Mouse (Mus musculus): ENCODE data around the gene Esd. TPM values are rescaled to one million over a fixed set of nuclear protein-coding genes. Genes with fewer than 3 reads are reported as not detected.

Esd gene
- 365 and 370 TPM in 2 replicates for polyA plus RNA-seq (2014; fragmentation: Nextera tagmentation; extraction: Ambion mirVana)

DNA sequence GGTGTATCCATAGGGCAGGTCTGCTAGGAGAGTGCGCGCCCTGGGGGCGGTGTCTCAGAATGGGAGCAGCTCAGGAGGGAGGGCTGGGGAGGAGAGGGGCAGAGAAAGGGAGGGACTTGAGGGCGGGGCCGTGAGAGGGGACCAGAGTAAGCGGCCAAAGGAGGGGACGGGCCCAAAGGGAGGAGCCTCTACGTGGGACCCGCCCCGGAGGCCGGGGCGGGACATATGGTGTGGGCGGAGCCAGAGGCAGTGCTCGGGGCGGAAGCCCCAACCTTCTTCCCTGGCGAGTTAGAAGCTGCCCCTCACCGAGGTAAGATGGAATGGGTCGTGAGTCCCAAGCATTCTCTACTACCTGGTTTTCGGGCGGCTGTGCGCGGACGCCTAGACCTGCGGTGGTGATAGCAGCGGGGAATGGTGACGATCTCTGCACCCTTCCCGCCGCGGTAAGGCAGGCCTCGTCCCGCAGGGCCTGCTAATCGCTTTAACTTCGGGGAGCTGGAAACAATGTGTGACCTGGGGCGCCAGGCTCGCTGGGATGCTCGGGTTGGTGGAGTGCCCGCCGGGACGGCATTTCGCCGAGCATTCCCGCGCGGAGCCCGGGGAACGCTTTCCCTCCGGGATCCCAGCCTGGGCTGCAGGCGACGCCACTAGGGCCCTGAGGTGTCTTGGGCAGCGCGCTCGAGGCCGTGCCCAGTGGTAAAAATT is at the start of gene Esd:
TSS of gene Esd (plus strand) at position 219 of the 705 bp plus-strand sequence.
- Histone ChIP-seq H3K27ac (ENCODE audit: low read depth, low read length) (no peak within 1 kb of the TSS), H3K36me3 (ENCODE audit: control insufficient read depth, insufficient read depth, low read length) (no peaks in the 10 kb centered on the region), H3K4me2 (replicated peaks; ENCODE audit: low read depth, low read length) (peak within 1 kb of the TSS; percentile 57), H3K27me3 (ENCODE audit: control insufficient read depth, insufficient read depth, low read length) (no peaks in the 10 kb centered on the region), H3K4me3 (ENCODE audit: low read depth, low read length) (peak within 1 kb of the TSS; percentile 84), H3K9ac (ENCODE audit: low read depth, low read length) (peak within 1 kb of the TSS; percentile 79), H3K4me1 (replicated peaks; ENCODE audit: control insufficient read depth, insufficient read depth, low read length) (no peaks in the 10 kb centered on the region), H3K9me3 (ENCODE audit: control insufficient read depth, low read length) (no peaks in the 10 kb centered on the region)
- WGBS: under 1% methylated on average over 51 of the region's 53 CpGs
- peak; percentile 96 for DNase-seq (ENCODE audit: low spot score)
- ATAC-seq (ENCODE audit: low FRiP score): peak; percentile 99

DNA sequence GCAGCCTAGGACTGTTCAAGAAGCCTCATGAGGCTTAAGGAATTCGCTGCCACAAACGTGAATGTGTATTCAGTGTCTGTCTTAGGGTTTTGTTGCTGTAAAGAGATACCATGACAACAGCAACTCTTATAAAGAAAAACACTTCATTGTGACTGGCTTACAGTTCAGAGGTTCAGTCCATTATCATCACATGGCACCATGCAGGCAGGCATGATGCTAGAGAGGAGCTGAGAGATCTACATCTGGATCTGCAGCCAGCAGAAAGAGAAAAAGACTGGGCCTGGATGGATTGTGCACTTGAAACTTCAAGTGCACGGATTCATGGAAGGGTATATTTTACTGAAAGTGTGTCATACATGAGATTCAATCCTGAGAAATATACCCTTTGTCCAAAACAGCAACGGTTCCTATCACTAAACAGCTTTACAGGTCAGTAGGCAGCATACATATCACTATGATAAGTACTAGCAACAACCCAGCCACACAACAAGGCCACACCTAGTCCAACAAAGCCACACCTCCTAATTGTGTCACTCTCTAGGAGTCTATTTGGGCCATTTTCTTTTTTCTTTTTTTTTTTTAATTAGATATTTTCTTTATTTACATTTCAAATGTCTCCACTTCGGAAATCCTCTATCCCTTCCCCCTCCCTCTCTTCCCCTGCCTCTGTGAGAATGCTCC is 47.7 kb upstream of the Esd start:
- Histone ChIP-seq H3K4me3 (ENCODE audit: low read depth, low read length) (no peak overlapping the region), H3K27me3 (ENCODE audit: control insufficient read depth, insufficient read depth, low read length) (no peaks in the 10 kb centered on the region), H3K4me1 (replicated peaks; ENCODE audit: control insufficient read depth, insufficient read depth, low read length) (no peaks in the 10 kb centered on the region), H3K9me3 (ENCODE audit: control insufficient read depth, low read length) (no peaks in the 10 kb centered on the region), H3K4me2 (replicated peaks; ENCODE audit: low read depth, low read length) (no peak overlapping the region), H3K27ac (ENCODE audit: low read depth, low read length) (no peak overlapping the region), H3K36me3 (ENCODE audit: control insufficient read depth, insufficient read depth, low read length) (no peaks in the 10 kb centered on the region), H3K9ac (ENCODE audit: low read depth, low read length) (no peak overlapping the region)
- WGBS: 79% methylated on average over 5 of the region's 5 CpGs
- ATAC-seq (ENCODE audit: low FRiP score) (no peak), DNase-seq (ENCODE audit: low spot score) (no peak)

DNA sequence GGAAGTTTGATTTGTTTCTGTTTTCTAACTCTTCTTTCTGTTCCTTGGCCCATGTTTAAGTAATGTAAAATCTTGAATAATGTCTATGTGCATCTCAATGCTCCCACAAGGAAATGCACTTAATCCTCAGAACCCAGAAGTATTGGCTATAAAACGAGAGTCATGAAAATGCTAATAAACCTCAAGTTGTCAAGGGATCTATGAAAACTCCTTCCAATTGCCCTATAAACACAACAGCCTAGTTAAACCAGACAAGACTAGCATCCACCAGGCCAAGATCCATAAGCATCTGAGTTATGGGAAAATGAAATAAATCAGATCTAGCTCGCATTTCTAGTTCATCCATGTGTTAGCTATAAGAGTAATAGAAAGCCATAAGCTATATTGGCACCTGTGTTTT is 40.1 kb upstream of the Esd start:
- Histone ChIP-seq H3K9ac (ENCODE audit: low read depth, low read length) (no peak overlapping the region), H3K27me3 (ENCODE audit: control insufficient read depth, insufficient read depth, low read length) (no peaks in the 10 kb centered on the region), H3K36me3 (ENCODE audit: control insufficient read depth, insufficient read depth, low read length) (no peaks in the 10 kb centered on the region), H3K4me3 (ENCODE audit: low read depth, low read length) (no peak overlapping the region), H3K27ac (ENCODE audit: low read depth, low read length) (no peak overlapping the region), H3K9me3 (ENCODE audit: control insufficient read depth, low read length) (no peaks in the 10 kb centered on the region), H3K4me1 (replicated peaks; ENCODE audit: control insufficient read depth, insufficient read depth, low read length) (no peaks in the 10 kb centered on the region), H3K4me2 (replicated peaks; ENCODE audit: low read depth, low read length) (no peak overlapping the region)
- DNase-seq (ENCODE audit: low spot score) (no peak), ATAC-seq (ENCODE audit: low FRiP score) (no peak)
- 89% methylated on average over 2 of the region's 2 CpGs for WGBS

DNA sequence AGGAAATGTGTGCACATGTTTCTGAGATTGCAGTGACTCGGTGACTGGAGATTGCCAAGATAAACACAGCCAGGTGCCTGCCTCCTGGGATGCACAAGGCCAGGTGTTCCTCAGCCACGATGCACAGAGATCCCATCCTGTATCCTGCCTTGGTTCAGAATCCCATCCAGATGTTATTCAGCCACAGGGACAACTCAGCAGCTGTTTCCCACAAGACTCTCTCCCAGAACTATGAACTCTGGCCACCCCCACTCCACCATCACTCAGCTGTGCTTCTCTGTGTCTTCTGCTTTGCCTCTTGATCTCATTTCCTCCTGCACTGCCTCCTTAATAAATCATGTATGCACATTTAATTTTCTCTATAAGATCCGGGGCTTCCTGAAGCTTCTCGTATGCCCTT is 35.3 kb upstream of the Esd start:
- 64% methylated on average over 4 of the region's 4 CpGs for WGBS
- H3K27ac ChIP-seq (ENCODE audit: low read depth, low read length): no peak overlapping the region
- DNase-seq (ENCODE audit: low spot score): no peak
- no peaks in the 10 kb centered on the region for H3K9me3 ChIP-seq (ENCODE audit: control insufficient read depth, low read length)
- ATAC-seq (ENCODE audit: low FRiP score): no peak
- no peaks in the 10 kb centered on the region for H3K36me3 ChIP-seq (ENCODE audit: control insufficient read depth, insufficient read depth, low read length)
- no peak overlapping the region for H3K4me2 ChIP-seq (replicated peaks; ENCODE audit: low read depth, low read length)
- no peaks in the 10 kb centered on the region for H3K4me1 ChIP-seq (replicated peaks; ENCODE audit: control insufficient read depth, insufficient read depth, low read length)
- no peak overlapping the region for H3K4me3 ChIP-seq (ENCODE audit: low read depth, low read length)
- no peaks in the 10 kb centered on the region for H3K27me3 ChIP-seq (ENCODE audit: control insufficient read depth, insufficient read depth, low read length)
- H3K9ac ChIP-seq (ENCODE audit: low read depth, low read length): no peak overlapping the region

DNA sequence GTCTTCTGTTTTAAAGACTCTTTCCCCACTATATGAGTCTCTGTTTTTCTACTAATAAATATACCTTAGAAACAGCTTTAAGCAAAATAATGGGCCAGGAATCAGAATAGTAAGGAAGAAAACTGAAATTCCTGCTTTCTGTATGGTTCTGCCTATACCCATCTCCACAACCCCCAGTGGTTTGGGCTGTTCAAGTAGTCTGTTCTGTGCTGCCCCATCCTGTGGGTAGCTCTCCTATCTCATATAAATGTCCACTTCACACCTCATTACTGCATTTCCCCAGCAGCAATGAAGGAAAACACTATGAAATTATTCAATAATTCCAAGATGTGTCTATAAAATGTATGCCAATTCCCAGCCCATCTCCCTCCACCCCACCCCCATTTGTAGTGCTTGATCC is 34.7 kb upstream of the Esd start:
- Histone ChIP-seq H3K4me3 (ENCODE audit: low read depth, low read length) (no peak overlapping the region), H3K27ac (ENCODE audit: low read depth, low read length) (no peak overlapping the region), H3K9ac (ENCODE audit: low read depth, low read length) (no peak overlapping the region), H3K4me2 (replicated peaks; ENCODE audit: low read depth, low read length) (no peak overlapping the region), H3K9me3 (ENCODE audit: control insufficient read depth, low read length) (no peaks in the 10 kb centered on the region), H3K4me1 (replicated peaks; ENCODE audit: control insufficient read depth, insufficient read depth, low read length) (no peaks in the 10 kb centered on the region), H3K36me3 (ENCODE audit: control insufficient read depth, insufficient read depth, low read length) (no peaks in the 10 kb centered on the region), H3K27me3 (ENCODE audit: control insufficient read depth, insufficient read depth, low read length) (no peaks in the 10 kb centered on the region)
- DNase-seq (ENCODE audit: low spot score) (no peak), ATAC-seq (ENCODE audit: low FRiP score) (no peak)

DNA sequence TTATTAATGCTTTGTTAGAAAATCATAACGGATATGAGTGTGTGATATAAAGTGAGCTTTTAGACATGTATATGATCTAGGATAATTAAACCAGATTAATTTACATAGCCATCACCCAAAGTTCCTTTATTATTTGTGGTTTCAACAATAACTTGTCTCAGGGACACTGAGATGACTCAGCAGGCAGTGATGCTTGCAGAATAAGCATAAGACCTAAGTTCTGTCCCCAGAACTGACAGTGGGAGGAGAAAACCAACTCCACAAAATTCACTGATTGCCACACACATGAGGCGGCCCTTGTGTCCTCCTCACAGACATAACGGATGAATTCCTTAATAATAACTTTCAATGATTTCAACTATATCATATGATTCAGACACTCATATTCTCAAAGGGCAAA is 32.9 kb upstream of the Esd start:
- ATAC-seq (ENCODE audit: low FRiP score) (no peak), DNase-seq (ENCODE audit: low spot score) (no peak)
- H3K4me2 ChIP-seq (replicated peaks; ENCODE audit: low read depth, low read length): no peak overlapping the region
- no peaks in the 10 kb centered on the region for H3K27me3 ChIP-seq (ENCODE audit: control insufficient read depth, insufficient read depth, low read length)
- H3K9me3 ChIP-seq (ENCODE audit: control insufficient read depth, low read length): no peaks in the 10 kb centered on the region
- no peak overlapping the region for H3K27ac ChIP-seq (ENCODE audit: low read depth, low read length)
- no peaks in the 10 kb centered on the region for H3K4me1 ChIP-seq (replicated peaks; ENCODE audit: control insufficient read depth, insufficient read depth, low read length)
- 91% methylated on average over 3 of the region's 3 CpGs for WGBS
- H3K9ac ChIP-seq (ENCODE audit: low read depth, low read length): no peak overlapping the region
- no peaks in the 10 kb centered on the region for H3K36me3 ChIP-seq (ENCODE audit: control insufficient read depth, insufficient read depth, low read length)
- H3K4me3 ChIP-seq (ENCODE audit: low read depth, low read length): no peak overlapping the region

DNA sequence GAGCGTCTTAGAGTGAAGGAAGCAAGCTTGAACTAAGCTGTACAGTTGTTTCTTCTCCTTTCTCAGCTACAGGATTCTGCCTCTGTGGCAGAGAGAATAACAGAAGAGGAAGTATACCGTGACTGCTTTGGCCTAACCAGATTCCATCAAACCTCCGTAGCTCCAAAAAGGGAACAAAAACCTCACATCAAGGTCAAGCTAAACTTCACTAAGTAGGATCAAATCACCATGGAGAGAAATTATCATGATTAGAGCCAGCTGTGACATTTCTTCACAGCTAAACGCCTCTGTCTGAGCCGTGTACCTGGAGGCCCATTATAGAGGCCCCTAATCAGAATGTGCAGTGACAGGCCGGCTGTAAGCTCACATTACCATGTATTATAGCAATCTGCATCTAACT is 28.2 kb upstream of the Esd start:
- H3K9ac ChIP-seq (ENCODE audit: low read depth, low read length): no peak overlapping the region
- ATAC-seq (ENCODE audit: low FRiP score): no peak

DNA sequence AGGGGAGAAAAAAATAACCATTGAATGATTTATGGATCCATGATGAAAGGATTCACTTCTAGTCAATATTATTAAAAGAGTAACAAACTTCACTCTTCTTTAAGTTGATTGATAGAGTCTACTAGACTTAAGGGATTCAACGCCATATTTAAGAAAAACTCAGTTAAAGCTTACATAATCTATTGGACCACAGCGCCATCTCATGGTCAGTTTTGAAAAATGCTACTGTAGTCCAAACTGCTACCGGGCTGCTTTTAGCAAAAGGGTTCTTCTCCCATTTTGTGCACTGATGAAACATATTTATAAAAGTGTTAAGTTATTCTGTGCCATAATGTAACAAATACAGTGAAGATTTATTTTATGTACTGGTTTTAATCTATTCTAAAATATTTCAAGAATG is 23.0 kb upstream of the Esd start:
- Histone ChIP-seq H3K27me3 (ENCODE audit: control insufficient read depth, insufficient read depth, low read length) (no peaks in the 10 kb centered on the region), H3K4me1 (replicated peaks; ENCODE audit: control insufficient read depth, insufficient read depth, low read length) (no peaks in the 10 kb centered on the region), H3K27ac (ENCODE audit: low read depth, low read length) (no peak overlapping the region), H3K36me3 (ENCODE audit: control insufficient read depth, insufficient read depth, low read length) (no peaks in the 10 kb centered on the region), H3K4me3 (ENCODE audit: low read depth, low read length) (no peak overlapping the region), H3K9me3 (ENCODE audit: control insufficient read depth, low read length) (no peaks in the 10 kb centered on the region), H3K9ac (ENCODE audit: low read depth, low read length) (no peak overlapping the region), H3K4me2 (replicated peaks; ENCODE audit: low read depth, low read length) (no peak overlapping the region)
- DNase-seq (ENCODE audit: low spot score) (peak; percentile 67), ATAC-seq (ENCODE audit: low FRiP score) (no peak)
- WGBS: 28% methylated on average over 3 of the region's 3 CpGs

More for the DNA sequence above, 28.2 kb upstream of the Esd start:
- Histone ChIP-seq H3K9me3 (ENCODE audit: control insufficient read depth, low read length) (no peaks in the 10 kb centered on the region), H3K36me3 (ENCODE audit: control insufficient read depth, insufficient read depth, low read length) (no peaks in the 10 kb centered on the region), H3K4me2 (replicated peaks; ENCODE audit: low read depth, low read length) (no peak overlapping the region), H3K4me3 (ENCODE audit: low read depth, low read length) (no peak overlapping the region), H3K27me3 (ENCODE audit: control insufficient read depth, insufficient read depth, low read length) (no peaks in the 10 kb centered on the region), H3K27ac (ENCODE audit: low read depth, low read length) (no peak overlapping the region), H3K4me1 (replicated peaks; ENCODE audit: control insufficient read depth, insufficient read depth, low read length) (no peaks in the 10 kb centered on the region)
- WGBS: 68% methylated on average over 6 of the region's 6 CpGs
- peak; percentile 4 for DNase-seq (ENCODE audit: low spot score)

DNA sequence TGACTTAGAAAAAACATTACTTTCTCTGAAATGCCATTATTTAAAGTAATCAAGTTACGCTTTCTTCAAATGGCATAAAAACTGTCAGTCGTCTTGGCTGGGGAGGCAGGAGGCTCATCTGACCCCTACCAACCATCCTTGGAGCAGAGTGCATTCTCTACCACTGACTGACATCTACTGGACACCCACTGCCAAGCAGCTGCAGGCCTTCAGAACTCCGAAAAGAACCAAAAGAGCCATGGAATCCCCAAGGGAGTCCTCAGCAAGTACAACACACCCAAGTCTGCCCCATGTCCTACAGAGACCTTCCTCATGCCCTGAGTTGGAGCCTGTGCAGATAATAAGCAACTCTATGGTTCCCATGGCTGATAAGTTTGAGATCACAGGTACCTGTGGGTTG is 8.6 kb upstream of the Esd start:
- DNase-seq (ENCODE audit: low spot score): no peak
- H3K4me3 ChIP-seq (ENCODE audit: low read depth, low read length): no peak overlapping the region

More for the DNA sequence above, 8.6 kb upstream of the Esd start:
- H3K27me3 ChIP-seq (ENCODE audit: control insufficient read depth, insufficient read depth, low read length): no peaks in the 10 kb centered on the region
- no peak overlapping the region for H3K27ac ChIP-seq (ENCODE audit: low read depth, low read length)
- ATAC-seq (ENCODE audit: low FRiP score): no peak
- no peak overlapping the region for H3K9ac ChIP-seq (ENCODE audit: low read depth, low read length)
- H3K4me1 ChIP-seq (replicated peaks; ENCODE audit: control insufficient read depth, insufficient read depth, low read length): no peaks in the 10 kb centered on the region
- no peaks in the 10 kb centered on the region for H3K9me3 ChIP-seq (ENCODE audit: control insufficient read depth, low read length)
- H3K36me3 ChIP-seq (ENCODE audit: control insufficient read depth, insufficient read depth, low read length): no peaks in the 10 kb centered on the region
- 77% methylated on average over 3 of the region's 3 CpGs for WGBS
- H3K4me2 ChIP-seq (replicated peaks; ENCODE audit: low read depth, low read length): no peak overlapping the region

Measured in hindbrain, embryonic 11.5 days (tissue).